Mouse (Mus musculus): ENCODE measurements around the gene Rxfp4. TPM values are rescaled to one million over a fixed set of nuclear protein-coding genes. Genes with fewer than 3 reads are reported as not detected.

The Rxfp4 gene
- not detected in 2 replicates for polyA plus RNA-seq (2012; rRNA removed)

DNA sequence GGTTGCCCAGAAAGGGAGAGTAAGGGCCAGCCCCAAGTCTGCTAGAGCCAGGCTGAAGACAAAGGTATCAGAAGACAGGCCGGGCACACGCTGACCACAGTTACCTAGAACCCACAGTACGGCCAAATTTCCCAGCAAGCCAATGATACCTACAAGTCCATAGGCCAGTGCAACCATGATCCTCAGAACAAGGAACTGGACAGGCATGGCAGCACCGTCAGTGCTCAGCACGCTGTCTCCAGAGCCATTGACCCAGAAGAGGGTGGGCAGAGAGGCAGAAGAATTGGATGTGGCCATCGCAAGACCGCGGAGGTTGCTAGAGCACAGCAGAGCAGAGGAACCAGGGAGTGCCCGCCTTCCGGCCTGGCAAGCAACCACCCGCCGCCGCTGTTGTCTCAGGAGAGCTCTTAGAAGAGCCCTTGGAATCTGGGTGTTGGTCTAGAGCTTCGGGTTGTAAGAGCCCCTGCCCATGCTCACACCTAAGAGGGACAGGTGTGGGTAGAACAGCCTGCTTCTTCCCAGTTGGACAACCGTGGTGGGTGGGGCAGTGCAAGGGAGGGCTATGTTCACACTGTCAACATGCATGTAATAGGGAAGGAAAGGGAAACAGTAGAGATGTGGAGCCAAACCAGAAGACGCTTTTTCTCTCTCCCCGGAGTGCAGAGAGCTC, at the start of gene Rxfp4:
Rxfp4 (minus strand) TSS at position 297 of the 670 bp plus-strand sequence.

DNA sequence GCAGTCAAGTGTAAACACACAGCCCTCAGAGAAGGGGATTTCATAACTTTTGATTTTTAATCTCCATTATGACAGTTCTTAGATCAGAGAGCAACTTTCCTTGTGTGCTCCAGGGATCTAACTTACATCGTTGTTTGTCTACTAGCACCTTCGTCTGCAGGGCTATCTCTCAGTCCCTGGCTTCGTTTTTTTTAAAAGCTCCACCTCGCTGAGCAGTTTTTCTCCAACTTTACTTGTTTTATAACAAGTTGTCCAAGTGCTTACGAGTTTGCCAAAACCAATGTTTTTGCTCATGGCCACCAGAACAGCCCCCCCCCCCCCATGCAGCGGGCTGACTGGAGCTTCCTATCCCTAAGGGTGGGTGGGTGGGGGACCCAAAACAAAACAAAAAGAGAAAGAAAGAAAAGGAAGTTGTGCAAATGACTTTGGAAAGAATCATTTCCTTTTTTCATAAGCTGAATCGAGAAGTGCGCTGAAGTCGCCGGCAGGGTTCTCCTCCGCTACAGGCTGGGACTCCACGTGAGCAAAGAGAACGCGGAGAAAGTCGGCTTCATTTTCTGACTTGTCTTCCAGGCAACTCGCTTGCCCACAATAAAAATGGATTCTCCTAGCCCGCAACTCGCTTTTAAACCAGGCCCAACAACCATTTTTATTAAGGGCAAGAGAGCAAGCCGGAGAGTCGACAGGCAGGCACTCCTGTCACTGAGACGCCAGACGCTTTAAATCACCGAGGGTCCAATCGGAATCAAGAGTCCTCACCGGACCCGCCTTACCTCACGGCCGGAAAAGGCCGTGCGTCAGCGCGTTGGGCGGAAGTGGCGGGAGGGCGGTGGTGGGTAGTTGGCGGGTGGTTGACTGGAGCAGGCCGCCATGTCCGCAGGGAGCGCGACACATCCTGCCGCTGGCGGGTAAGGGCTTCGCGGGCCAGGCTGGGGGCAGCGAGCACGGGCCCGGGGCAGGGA, 32.3 kb upstream of the Rxfp4 start, which contains the start of gene Khdc4:
Khdc4 (plus strand) TSS at position 824 of the 962 bp plus-strand sequence.

DNA sequence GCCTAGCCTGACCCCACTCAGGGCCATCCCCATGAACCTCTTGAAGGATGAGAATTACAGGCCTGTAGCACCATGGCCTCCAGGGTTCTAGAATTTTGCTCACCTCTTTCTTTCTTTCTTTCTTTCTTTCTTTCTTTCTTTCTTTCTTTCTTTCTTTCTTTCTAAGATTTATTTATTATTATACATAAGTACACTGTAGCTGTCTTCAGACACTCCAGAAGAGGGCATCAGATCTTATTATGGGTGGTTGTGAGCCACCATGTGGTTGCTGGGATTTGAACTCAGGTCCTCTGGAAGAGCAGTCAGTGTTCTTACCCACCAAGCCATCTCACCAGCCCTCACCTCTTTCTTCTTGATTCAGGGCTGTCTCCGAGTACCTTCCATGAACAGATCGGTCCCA, 47.3 kb downstream of the Rxfp4 start, which contains the start of gene Arhgef2:
Arhgef2 (plus strand) TSS at position 301 of the 400 bp plus-strand sequence.

Other genes with a start within 250 kb of the Rxfp4 start
- 21.8 and 23.7 TPM in 2 replicates for gene Pmf1, start 242.8 kb downstream of the Rxfp4 start, polyA plus RNA-seq (2012; rRNA removed)
- gene Slc25a44, start 228.0 kb downstream of the Rxfp4 start, polyA plus RNA-seq (2012; rRNA removed): 41.3 and 42.5 TPM in 2 replicates
- 54.7 and 57.7 TPM in 2 replicates for gene Sema4a, start 192.0 kb downstream of the Rxfp4 start, polyA plus RNA-seq (2012; rRNA removed)
- gene Lmna, start 143.2 kb downstream of the Rxfp4 start, polyA plus RNA-seq (2012; rRNA removed): 40.9 and 46.3 TPM in 2 replicates
- 54.4 and 59.6 TPM in 2 replicates for gene Mex3a, start 120.7 kb downstream of the Rxfp4 start, polyA plus RNA-seq (2012; rRNA removed)
- gene Rab25, start 104.8 kb downstream of the Rxfp4 start, polyA plus RNA-seq (2012; rRNA removed): 0.27 and 0.47 TPM in 2 replicates
- gene Lamtor2, start 100.1 kb downstream of the Rxfp4 start, polyA plus RNA-seq (2012; rRNA removed): 149 and 155 TPM in 2 replicates
- 89.7 and 95.0 TPM in 2 replicates for gene Ubqln4, start 99.4 kb downstream of the Rxfp4 start, polyA plus RNA-seq (2012; rRNA removed)
- gene Ssr2, start 77.3 kb downstream of the Rxfp4 start, polyA plus RNA-seq (2012; rRNA removed): 175 and 179 TPM in 2 replicates
- gene Arhgef2, start 47.2 kb downstream of the Rxfp4 start, polyA plus RNA-seq (2012; rRNA removed): 74.7 and 92.8 TPM in 2 replicates
- 117 and 121 TPM in 2 replicates for gene Khdc4, start 32.7 kb upstream of the Rxfp4 start, polyA plus RNA-seq (2012; rRNA removed)
- gene Rit1, start 63.7 kb upstream of the Rxfp4 start, polyA plus RNA-seq (2012; rRNA removed): 51.1 and 57.4 TPM in 2 replicates
- 174 and 175 TPM in 2 replicates for gene Syt11, start 122.0 kb upstream of the Rxfp4 start, polyA plus RNA-seq (2012; rRNA removed)
- gene Gon4l, start 182.1 kb upstream of the Rxfp4 start, polyA plus RNA-seq (2012; rRNA removed): 27.0 and 28.5 TPM in 2 replicates